Mouse (Mus musculus): ENCODE results near the gene Vsig8. TPM values are rescaled to one million over a fixed set of nuclear protein-coding genes. Genes with fewer than 3 reads are reported as not detected.

Vsig8 gene
- polyA plus RNA-seq, 1 experiment = not detected

DNA sequence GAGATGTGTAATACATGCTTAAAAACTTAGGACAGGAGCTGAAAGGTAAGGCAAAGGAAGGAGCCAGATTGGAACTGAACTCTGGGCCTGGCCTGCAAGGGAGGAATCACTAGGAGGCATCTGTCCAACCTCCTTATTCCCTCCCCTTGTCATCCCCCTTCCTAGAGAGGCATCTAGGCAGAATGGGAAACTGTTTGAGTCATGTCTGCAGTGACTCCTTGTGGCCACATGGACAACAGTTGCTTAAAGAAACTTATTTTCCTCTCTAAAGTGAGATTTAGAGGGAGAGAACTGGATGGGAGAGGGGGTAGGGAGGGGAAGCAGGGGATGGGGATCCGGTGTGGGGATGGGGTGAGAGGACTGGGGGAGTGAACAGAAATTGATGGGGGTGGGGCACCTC lies 57.0 kb downstream of the Vsig8 start:
- TF ChIP-seq CTCF (IDR thresholded peaks at IDR 0.05; ENCODE audit: control insufficient read depth, insufficient read depth, low read length) = no peak
- no peak for TF ChIP-seq POLR2A (IDR thresholded peaks at IDR 0.05; ENCODE audit: borderline replicate concordance, control insufficient read depth, low read depth, low read length)
- H3K27ac ChIP-seq (ENCODE audit: control insufficient read depth, insufficient read depth, low read depth, low read length, poor library complexity) = no peak overlapping the region
- 27% methylated on average over 1 of the region's 1 CpGs for WGBS
- H3K4me1 ChIP-seq (ENCODE audit: control insufficient read depth, insufficient read depth, low read length) = no peaks in the 10 kb centered on the region
- no peak overlapping the region for H3K4me3 ChIP-seq (replicated peaks; ENCODE audit: control insufficient read depth, low read depth, low read length)

Other genes with a start within 250 kb of the Vsig8 start
- 1.2 TPM in 1 of 2 replicates, not detected in the other for gene Kcnj9, start 226.6 kb upstream of the Vsig8 start, polyA plus RNA-seq (2011; ENCODE audit: insufficient read depth, insufficient read length, low replicate concordance, missing spikeins)
- gene Kcnj10, start 214.7 kb upstream of the Vsig8 start, polyA plus RNA-seq (2011; ENCODE audit: insufficient read depth, insufficient read length, low replicate concordance, missing spikeins) = 1.0 and 2.3 TPM in 2 replicates
- gene Pigm, start 179.4 kb upstream of the Vsig8 start, polyA plus RNA-seq (2011; ENCODE audit: insufficient read depth, insufficient read length, low replicate concordance, missing spikeins) = 5.2 and 8.8 TPM in 2 replicates
- gene Slamf9, start 80.6 kb upstream of the Vsig8 start, polyA plus RNA-seq (2011; ENCODE audit: insufficient read depth, insufficient read length, low replicate concordance, missing spikeins) = 1.7 and 5.4 TPM in 2 replicates
- 3.1 and 3.7 TPM in 2 replicates for gene Igsf9, start 74.2 kb upstream of the Vsig8 start, polyA plus RNA-seq (2011; ENCODE audit: insufficient read depth, insufficient read length, low replicate concordance, missing spikeins)
- gene Tagln2, start 55.9 kb upstream of the Vsig8 start, polyA plus RNA-seq (2011; ENCODE audit: insufficient read depth, insufficient read length, low replicate concordance, missing spikeins) = 66.2 and 153 TPM in 2 replicates
- 0.47 and 5.2 TPM in 2 replicates for gene Cfap45, start 35.1 kb upstream of the Vsig8 start, polyA plus RNA-seq (2011; ENCODE audit: insufficient read depth, insufficient read length, low replicate concordance, missing spikeins)
- gene Slamf8, start 34.6 kb downstream of the Vsig8 start, polyA plus RNA-seq (2011; ENCODE audit: insufficient read depth, insufficient read length, low replicate concordance, missing spikeins) = 3.7 TPM in 1 of 2 replicates, not detected in the other
- not detected in 2 replicates for gene Fcrl6, start 46.6 kb downstream of the Vsig8 start, polyA plus RNA-seq (2011; ENCODE audit: insufficient read depth, insufficient read length, low replicate concordance, missing spikeins)
- 3.2 and 7.2 TPM in 2 replicates for gene Dusp23, start 77.0 kb downstream of the Vsig8 start, polyA plus RNA-seq (2011; ENCODE audit: insufficient read depth, insufficient read length, low replicate concordance, missing spikeins)
- gene Crp, start 142.1 kb downstream of the Vsig8 start, polyA plus RNA-seq (2011; ENCODE audit: insufficient read depth, insufficient read length, low replicate concordance, missing spikeins) = 1.3 TPM in 1 of 2 replicates, not detected in the other

Measured in bone marrow, adult 2 months (tissue).